Mouse (Mus musculus): Measurements from ENCODE around the gene Cfl1. TPM values are rescaled to one million over a fixed set of nuclear protein-coding genes. Genes with fewer than 3 reads are reported as not detected.

The Cfl1 gene
- polyA plus RNA-seq, 1 experiment from 2014 or later, result 2,772 TPM

DNA sequence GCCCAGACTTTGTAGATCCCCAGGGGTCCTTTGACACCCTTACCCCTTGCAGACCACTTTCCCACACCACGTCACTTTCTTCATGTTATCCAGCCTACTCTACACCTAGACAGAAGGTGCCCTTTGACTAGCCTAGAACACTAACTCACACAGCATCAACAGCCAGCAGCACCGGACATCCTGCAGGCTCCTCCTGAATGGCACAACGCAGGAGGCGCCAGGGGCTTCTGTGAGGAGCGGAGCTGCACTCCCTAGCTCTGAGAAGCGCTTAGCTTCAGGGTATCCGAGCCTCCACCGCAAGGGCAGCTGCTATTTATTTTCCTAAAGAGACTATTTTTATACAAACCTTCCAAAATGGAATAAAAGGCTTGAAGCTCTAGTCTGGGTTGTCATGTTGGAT, 34.7 kb upstream of the Cfl1 start:
- no peak for ATAC-seq (ENCODE audit: low FRiP score, low TSS enrichment)
- H3K9me3 ChIP-seq (ENCODE audit: low read length), result no peaks in the 10 kb centered on the region
- 55% methylated on average over 8 of the region's 8 CpGs for WGBS
- peaks cover 25% of the 10 kb centered on the region for H3K4me1 ChIP-seq (ENCODE audit: insufficient read depth, low read length)
- H3K9ac ChIP-seq (replicated peaks; ENCODE audit: low read length), result peak overlapping the region; percentile 83
- peak overlapping the region; percentile 90 for H3K4me2 ChIP-seq (replicated peaks; ENCODE audit: low read depth, low read length)
- peak overlapping the region; percentile 90; the same call in 1 of the 2 replicates for H3K27ac ChIP-seq (ENCODE audit: low read length)
- H3K27me3 ChIP-seq (ENCODE audit: insufficient read depth, low read length), result no peaks in the 10 kb centered on the region
- peak overlapping the region; percentile 72 for H3K4me3 ChIP-seq (ENCODE audit: low read length)
- no peaks in the 10 kb centered on the region for H3K36me3 ChIP-seq (ENCODE audit: insufficient read depth, low read length)

DNA sequence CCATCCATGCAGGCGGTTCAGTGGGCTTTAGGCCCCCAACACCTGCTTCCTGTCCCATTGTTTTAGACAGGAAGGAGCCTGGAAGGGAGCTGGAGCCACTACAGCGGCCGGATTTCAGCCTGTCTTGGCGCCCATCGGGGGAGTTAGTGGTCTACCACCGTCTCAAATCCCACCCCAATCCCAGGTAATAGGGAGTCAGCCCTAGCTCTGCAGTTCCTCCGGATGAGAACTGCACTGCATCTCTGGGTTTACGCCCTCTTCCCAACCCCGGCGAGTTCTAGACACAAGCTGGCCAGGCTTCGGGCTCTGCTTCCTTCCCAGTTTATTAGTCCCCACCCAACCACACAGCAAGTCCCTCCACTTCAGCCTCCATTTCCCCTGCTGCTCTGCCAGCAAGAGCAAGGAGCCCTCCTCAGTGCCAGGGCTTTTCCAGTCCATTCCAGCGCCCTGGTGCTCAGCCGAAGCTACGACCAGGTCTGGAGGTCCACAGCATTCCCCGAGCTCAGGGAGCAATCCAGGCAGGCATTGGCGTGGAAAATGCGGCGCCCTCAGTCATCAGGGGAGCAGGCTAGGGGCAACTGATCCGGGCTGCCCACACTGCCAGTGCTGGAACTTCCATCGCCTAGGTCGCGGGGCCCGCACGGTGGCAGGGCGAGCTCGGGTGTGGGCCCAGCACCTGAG, 33.9 kb upstream of the Cfl1 start:
- no peaks in the 10 kb centered on the region for H3K27me3 ChIP-seq (ENCODE audit: insufficient read depth, low read length)
- peaks cover 30% of the 10 kb centered on the region for H3K4me1 ChIP-seq (ENCODE audit: insufficient read depth, low read length)
- WGBS, result under 1% methylated on average over 26 of the region's 26 CpGs
- no peaks in the 10 kb centered on the region for H3K9me3 ChIP-seq (ENCODE audit: low read length)
- no peaks in the 10 kb centered on the region for H3K36me3 ChIP-seq (ENCODE audit: insufficient read depth, low read length)
- peak overlapping the region; percentile 90 for H3K4me2 ChIP-seq (replicated peaks; ENCODE audit: low read depth, low read length)
- peak; percentile 2; the same call in 1 of the 2 replicates for ATAC-seq (ENCODE audit: low FRiP score, low TSS enrichment)
- H3K27ac ChIP-seq (ENCODE audit: low read length), result peak overlapping the region; percentile 90
- peak overlapping the region; percentile 72 for H3K4me3 ChIP-seq (ENCODE audit: low read length)
- peak overlapping the region; percentile 83 for H3K9ac ChIP-seq (replicated peaks; ENCODE audit: low read length)

DNA sequence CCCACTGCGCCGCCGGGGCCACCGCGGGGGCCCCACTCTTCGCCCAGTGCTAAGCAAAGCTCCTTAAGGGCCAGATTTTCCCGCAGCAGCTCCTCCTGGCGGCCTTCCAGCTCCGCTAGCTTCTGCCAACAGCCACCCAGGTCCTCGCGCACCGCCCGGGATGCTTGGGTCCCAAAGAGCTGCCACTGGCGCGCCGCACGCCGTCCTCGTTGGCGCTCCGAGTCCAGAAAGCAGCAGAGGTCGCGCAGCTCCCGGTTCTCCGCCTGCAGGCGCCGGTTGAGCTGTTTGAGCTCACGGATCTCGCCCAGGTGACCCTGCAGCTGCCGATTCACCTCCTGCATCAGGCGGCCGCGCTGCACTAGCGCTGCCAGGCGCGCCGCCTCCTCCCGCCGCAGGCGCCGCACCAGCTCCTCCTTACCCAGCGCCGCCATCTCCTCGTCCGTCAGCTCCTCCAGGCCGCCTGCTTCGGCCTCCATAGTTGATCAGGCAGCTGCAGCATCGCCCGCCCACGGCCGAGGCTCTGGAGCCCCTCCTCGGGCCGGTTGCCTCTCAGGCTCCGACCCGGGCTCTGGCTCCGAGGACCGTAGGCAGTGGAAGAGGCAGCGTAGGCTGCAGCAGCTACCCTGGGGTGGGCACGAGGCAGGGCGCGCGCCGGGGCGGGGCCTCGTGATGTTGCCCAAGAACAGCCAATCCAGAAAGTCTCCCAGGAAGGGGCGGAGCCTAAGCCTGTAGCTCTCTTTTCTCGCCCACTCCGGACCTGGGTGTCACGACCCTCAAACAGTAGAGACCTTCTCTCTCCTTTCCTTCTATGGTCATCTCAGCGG, 33.1 kb upstream of the Cfl1 start:
- H3K27me3 ChIP-seq (ENCODE audit: insufficient read depth, low read length), result no peaks in the 10 kb centered on the region
- H3K4me2 ChIP-seq (replicated peaks; ENCODE audit: low read depth, low read length), result peak overlapping the region; percentile 90
- no peaks in the 10 kb centered on the region for H3K36me3 ChIP-seq (ENCODE audit: insufficient read depth, low read length)
- WGBS, result under 1% methylated on average over 70 of the region's 70 CpGs
- peak; percentile 92 for ATAC-seq (ENCODE audit: low FRiP score, low TSS enrichment)
- H3K27ac ChIP-seq (ENCODE audit: low read length), result peak overlapping the region; percentile 90
- H3K9me3 ChIP-seq (ENCODE audit: low read length), result no peaks in the 10 kb centered on the region
- H3K4me3 ChIP-seq (ENCODE audit: low read length), result peak overlapping the region; percentile 72
- H3K9ac ChIP-seq (replicated peaks; ENCODE audit: low read length), result peak overlapping the region; percentile 83
- peaks cover 32% of the 10 kb centered on the region for H3K4me1 ChIP-seq (ENCODE audit: insufficient read depth, low read length)

DNA sequence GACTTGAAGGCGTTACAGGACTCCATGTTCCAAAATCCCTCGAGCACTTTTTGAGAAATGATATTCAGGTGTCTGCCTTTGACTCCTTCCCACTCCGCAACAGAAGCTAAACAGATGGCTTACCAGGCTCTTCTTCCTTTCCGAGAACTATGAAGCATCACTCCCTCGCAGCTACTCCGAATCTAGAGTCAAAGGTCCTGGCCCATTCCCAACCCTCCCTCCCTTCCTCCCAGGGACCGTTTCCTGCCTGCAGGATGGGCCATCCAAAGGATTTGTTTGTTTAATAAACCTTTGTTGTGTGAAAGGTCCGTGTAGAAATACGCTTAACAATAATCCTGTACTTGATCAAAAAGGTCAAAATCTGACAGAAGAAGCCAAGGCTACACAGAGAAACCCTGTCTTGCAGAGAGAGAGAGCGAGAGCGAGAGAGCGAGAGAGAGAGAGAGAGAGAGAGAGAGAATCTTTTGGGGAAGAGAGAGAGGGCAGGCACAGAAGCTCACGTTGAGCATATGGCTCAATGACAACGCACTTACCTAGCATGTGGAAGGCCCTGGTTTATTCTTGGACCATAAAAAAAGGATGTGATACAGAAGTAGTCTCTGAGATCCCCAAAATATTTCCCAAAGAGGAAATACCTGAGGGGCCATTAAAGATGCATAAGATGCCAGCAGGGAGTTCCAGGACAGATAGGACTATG, 32.4 kb upstream of the Cfl1 start, which contains the start of gene Ccdc85b:
Gene Ccdc85b, minus strand, starts transcription at position 149 of the 697 bp plus-strand sequence.
- H3K27me3 ChIP-seq (ENCODE audit: insufficient read depth, low read length), result no peaks in the 10 kb centered on the region
- peak within 1 kb of the TSS; percentile 83 for H3K9ac ChIP-seq (replicated peaks; ENCODE audit: low read length)
- H3K9me3 ChIP-seq (ENCODE audit: low read length), result no peaks in the 10 kb centered on the region
- no peak for ATAC-seq (ENCODE audit: low FRiP score, low TSS enrichment)
- H3K4me1 ChIP-seq (ENCODE audit: insufficient read depth, low read length), result peaks cover 32% of the 10 kb centered on the region
- H3K4me2 ChIP-seq (replicated peaks; ENCODE audit: low read depth, low read length), result peak within 1 kb of the TSS; percentile 90
- H3K4me3 ChIP-seq (ENCODE audit: low read length), result peak within 1 kb of the TSS; percentile 72
- H3K36me3 ChIP-seq (ENCODE audit: insufficient read depth, low read length), result peaks cover 6% of the 10 kb centered on the region; the same call in 1 of the 2 replicates
- 11% methylated on average over 14 of the region's 14 CpGs for WGBS
- peak within 1 kb of the TSS; percentile 90 for H3K27ac ChIP-seq (ENCODE audit: low read length)

DNA sequence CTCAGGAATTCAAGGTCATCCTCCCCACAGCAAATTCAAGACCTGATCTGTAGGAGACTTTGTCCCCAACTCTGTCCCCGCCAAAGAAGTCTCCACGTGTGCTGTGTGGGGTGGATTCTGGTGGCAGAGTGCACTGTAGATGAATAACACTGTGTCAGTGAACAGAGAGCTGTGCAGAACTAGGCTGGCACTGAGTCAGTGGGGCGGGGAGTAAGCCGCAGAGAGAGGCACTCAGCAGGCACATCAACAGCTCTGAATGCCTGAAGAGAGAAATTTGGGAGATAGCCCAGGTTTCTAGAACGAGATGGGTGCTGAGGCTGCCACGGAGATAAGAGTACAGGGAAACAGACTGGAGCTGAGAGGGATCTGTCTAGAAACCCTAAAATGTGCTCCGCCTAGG, 31.2 kb upstream of the Cfl1 start:
- no peak overlapping the region for H3K9ac ChIP-seq (replicated peaks; ENCODE audit: low read length)
- H3K27me3 ChIP-seq (ENCODE audit: insufficient read depth, low read length), result no peaks in the 10 kb centered on the region
- peaks cover 14% of the 10 kb centered on the region; the same call in 1 of the 2 replicates for H3K36me3 ChIP-seq (ENCODE audit: insufficient read depth, low read length)
- H3K27ac ChIP-seq (ENCODE audit: low read length), result no peak overlapping the region
- peaks cover 35% of the 10 kb centered on the region for H3K4me1 ChIP-seq (ENCODE audit: insufficient read depth, low read length)
- no peak overlapping the region for H3K4me3 ChIP-seq (ENCODE audit: low read length)
- H3K4me2 ChIP-seq (replicated peaks; ENCODE audit: low read depth, low read length), result no peak overlapping the region
- H3K9me3 ChIP-seq (ENCODE audit: low read length), result no peaks in the 10 kb centered on the region
- no peak for ATAC-seq (ENCODE audit: low FRiP score, low TSS enrichment)
- WGBS, result 75% methylated on average over 7 of the region's 7 CpGs

DNA sequence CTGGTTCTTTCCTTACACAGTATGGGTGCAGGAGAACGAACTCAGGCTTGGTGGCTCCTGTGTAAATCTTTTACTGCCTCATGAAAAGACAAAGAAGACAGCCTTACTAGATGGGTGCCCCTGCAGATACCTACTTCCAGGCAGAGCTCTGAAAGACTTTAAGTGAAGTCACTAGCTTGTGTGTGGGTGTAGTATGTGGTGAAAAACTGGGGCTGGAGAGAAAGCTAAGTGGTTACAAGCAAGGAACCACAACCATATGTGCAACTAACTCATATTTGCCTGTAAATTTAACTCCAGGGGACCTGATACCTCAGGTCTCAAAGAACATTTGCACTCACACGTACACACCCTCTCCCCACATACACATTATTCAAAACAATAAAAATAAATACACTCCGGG, 30.4 kb upstream of the Cfl1 start:
- Histone ChIP-seq H3K4me3 (ENCODE audit: low read length) (peak overlapping the region; percentile 79), H3K4me2 (replicated peaks; ENCODE audit: low read depth, low read length) (peak overlapping the region; percentile 94), H3K9ac (replicated peaks; ENCODE audit: low read length) (peak overlapping the region; percentile 86), H3K9me3 (ENCODE audit: low read length) (no peaks in the 10 kb centered on the region), H3K36me3 (ENCODE audit: insufficient read depth, low read length) (peaks cover 21% of the 10 kb centered on the region; the same call in 1 of the 2 replicates), H3K27ac (ENCODE audit: low read length) (no peak overlapping the region), H3K27me3 (ENCODE audit: insufficient read depth, low read length) (no peaks in the 10 kb centered on the region), H3K4me1 (ENCODE audit: insufficient read depth, low read length) (peaks cover 38% of the 10 kb centered on the region)
- 27% methylated on average over 3 of the region's 3 CpGs for WGBS
- ATAC-seq (ENCODE audit: low FRiP score, low TSS enrichment), result no peak

DNA sequence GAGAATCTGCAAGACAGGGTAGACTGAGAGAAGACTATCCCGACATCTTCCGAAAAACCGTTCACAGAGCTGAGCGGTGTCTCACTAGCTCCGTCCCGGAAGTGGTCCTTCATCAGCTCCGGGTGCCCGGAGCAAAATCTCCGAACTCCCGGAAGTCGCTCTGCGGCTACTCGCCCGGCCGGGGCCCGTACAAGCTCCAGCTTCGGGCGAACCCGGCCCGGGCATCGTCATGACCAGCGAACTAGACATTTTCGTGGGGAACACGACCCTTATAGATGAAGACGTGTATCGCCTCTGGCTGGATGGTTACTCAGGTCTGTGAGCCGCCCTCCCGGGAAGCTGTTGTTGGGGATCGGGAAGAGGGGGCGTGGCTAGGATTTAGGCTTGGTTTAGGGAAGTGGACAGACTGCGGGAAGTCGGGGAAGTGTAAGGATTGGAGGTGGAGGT, 29.8 kb upstream of the Cfl1 start, which contains the start of gene Fibp:
Gene Fibp, plus strand, starts transcription at position 151 of the 447 bp plus-strand sequence.
- H3K27ac ChIP-seq (ENCODE audit: low read length), result peak within 1 kb of the TSS; percentile 74; the same call in 1 of the 2 replicates

DNA sequence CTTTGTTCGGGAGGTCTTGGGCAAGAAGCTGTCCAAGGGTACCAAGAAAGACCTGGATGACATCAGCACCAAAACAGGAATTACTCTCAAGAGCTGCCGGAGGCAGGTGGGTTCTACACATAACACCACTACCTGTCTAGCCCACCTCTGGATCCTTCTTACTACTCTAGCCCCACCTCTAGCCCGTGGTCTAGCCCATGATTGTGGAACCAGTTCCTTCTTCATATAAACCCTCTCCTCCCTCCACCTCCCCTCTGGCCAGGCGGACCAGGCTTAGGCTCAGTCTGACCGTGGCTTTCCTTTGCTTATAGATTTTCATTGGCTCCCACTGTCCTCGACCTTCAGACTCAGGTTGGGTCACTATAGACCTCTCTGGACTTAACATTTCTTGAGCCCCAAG, 28.8 kb upstream of the Cfl1 start:
- WGBS, result 86% methylated on average over 6 of the region's 6 CpGs
- Histone ChIP-seq H3K27me3 (ENCODE audit: insufficient read depth, low read length) (no peaks in the 10 kb centered on the region), H3K9me3 (ENCODE audit: low read length) (no peaks in the 10 kb centered on the region), H3K4me1 (ENCODE audit: insufficient read depth, low read length) (peaks cover 23% of the 10 kb centered on the region), H3K36me3 (ENCODE audit: insufficient read depth, low read length) (peaks cover 35% of the 10 kb centered on the region), H3K27ac (ENCODE audit: low read length) (no peak overlapping the region), H3K9ac (replicated peaks; ENCODE audit: low read length) (peak overlapping the region; percentile 86; the same call in 1 of the 2 replicates), H3K4me3 (ENCODE audit: low read length) (peak overlapping the region; percentile 79), H3K4me2 (replicated peaks; ENCODE audit: low read depth, low read length) (peak overlapping the region; percentile 94)
- no peak for ATAC-seq (ENCODE audit: low FRiP score, low TSS enrichment)

More for the DNA sequence above, 29.8 kb upstream of the Cfl1 start, which contains the start of gene Fibp:
- peak within 1 kb of the TSS; percentile 79 for H3K4me3 ChIP-seq (ENCODE audit: low read length)
- peaks cover 26% of the 10 kb centered on the region; the same call in 1 of the 2 replicates for H3K36me3 ChIP-seq (ENCODE audit: insufficient read depth, low read length)
- peak within 1 kb of the TSS; percentile 94 for H3K4me2 ChIP-seq (replicated peaks; ENCODE audit: low read depth, low read length)
- WGBS, result under 1% methylated on average over 32 of the region's 32 CpGs
- no peaks in the 10 kb centered on the region for H3K9me3 ChIP-seq (ENCODE audit: low read length)
- peak; percentile 43 for ATAC-seq (ENCODE audit: low FRiP score, low TSS enrichment)
- peak within 1 kb of the TSS; percentile 86 for H3K9ac ChIP-seq (replicated peaks; ENCODE audit: low read length)
- H3K27me3 ChIP-seq (ENCODE audit: insufficient read depth, low read length), result no peaks in the 10 kb centered on the region
- peaks cover 32% of the 10 kb centered on the region for H3K4me1 ChIP-seq (ENCODE audit: insufficient read depth, low read length)

DNA sequence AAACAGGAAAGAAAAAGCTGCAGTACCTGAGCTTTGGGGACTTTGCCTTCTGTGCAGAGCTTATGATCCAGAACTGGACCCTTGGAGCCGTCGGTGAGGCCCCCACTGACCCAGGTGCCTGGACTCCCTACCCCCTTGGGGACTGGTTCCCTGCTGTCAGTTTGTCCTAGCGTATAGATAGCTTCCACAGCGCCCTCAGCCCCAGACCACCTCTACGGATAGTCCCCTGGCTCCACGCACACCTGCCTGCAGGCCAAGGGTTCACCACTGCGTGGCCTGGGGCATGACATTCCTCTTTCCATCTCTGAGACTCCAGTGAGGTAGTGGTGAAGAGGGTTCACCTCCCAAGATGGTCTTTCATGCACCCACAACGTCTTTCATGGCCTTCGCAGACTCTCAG, 27.0 kb upstream of the Cfl1 start:
- Histone ChIP-seq H3K4me1 (ENCODE audit: insufficient read depth, low read length) (peaks cover 19% of the 10 kb centered on the region), H3K4me2 (replicated peaks; ENCODE audit: low read depth, low read length) (no peak overlapping the region), H3K27me3 (ENCODE audit: insufficient read depth, low read length) (no peaks in the 10 kb centered on the region), H3K36me3 (ENCODE audit: insufficient read depth, low read length) (peaks cover 50% of the 10 kb centered on the region), H3K9ac (replicated peaks; ENCODE audit: low read length) (no peak overlapping the region), H3K9me3 (ENCODE audit: low read length) (no peaks in the 10 kb centered on the region), H3K4me3 (ENCODE audit: low read length) (no peak overlapping the region), H3K27ac (ENCODE audit: low read length) (no peak overlapping the region)
- ATAC-seq (ENCODE audit: low FRiP score, low TSS enrichment), result no peak
- 91% methylated on average over 9 of the region's 9 CpGs for WGBS

Data from kidney, embryonic 16.5 days (tissue).